Mouse (Mus musculus): Measurements from ENCODE around the gene Gm21885.

The Gm21885 gene

DNA sequence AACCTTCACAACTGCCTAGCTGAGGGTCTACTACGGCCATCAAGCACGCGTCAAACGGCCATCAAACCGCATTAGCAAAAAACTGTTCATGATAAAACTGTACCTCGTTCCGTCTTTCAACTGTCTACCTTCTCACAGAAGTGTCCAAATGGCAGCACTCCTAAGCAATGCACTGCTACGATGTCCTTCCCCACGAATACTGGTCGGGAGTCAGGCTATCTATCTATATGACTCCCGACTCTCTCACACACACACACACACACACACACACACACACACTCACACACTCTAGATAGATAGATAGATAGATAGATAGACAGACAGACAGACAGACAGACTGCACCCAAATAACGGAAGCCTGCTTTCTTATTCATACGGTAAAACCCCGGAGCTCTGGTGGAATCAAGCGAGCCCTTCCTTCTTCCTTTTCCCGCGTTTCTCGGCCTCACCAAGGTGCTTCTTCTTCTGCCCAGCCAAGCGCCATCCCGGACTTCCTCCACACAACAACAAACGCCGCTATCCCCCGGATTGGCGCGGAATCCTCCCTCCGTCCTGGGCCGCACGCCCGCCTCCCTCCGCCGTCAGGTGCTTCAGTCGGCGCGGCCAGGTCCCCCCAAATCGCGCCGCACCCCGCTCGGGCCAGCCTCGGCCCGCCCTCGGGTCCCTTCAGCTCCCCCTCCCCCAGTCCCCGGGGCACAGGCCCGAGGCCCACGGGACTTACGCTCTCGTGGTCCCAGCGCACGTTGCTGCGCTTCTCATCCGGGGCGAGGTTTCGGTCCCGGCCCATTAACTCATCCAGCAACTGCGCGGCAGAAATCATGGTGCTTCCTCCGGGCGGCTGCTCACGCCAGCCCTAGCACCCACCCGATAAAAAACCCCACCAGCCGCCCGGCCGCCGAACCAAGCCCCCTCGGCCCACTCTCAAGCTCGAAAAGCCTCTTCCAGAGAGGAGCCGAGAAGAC is 39.6 kb downstream of the Gm21885 start:
- DNase-seq, result no peak

DNA sequence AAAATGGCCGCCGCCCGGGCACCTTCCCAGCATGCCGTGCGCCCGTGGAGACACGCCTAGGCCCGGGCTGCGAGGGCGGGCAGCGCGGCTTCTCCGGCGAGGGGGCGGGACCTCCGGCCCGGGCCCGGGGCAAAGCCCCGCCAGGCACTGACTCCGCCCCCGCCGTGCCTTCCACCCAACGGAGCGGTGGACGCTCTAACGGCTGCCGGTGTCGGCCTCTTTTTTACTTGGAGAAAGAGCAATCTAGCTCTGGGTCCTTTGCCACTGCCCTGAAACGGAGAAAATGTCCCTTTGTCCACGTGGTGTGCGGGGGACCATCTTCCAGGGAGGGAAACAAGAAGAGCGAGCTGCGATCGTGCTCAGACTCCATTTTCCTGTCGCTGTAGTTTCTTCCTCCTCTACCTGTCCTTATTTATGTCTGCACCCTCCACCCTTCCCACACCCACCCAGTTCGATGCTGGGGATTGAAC is 40.3 kb downstream of the Gm21885 start, which contains the start of gene Luc7l3:
Luc7l3 (minus strand) TSS at position 58 of the 470 bp plus-strand sequence.
- peak; percentile 99 for DNase-seq

DNA sequence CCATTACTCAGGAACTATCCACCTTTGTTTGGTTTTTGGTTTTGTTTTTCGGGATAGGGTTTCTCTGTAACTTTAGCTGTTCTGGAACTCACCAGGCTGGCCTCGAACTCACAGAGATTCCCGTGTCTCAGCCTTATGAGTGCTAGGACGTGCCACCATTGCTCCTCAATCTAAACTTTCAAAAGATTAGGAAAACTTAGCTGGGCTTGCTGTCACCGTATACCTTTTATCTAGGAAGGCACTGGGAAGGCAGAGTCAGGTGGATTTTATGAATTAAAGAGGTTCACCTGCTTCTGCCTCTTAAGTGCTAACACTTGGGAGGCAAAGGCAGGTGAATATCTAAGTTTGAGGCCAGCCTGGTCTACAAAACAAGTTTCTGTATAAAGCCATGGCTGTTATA is 41.0 kb downstream of the Gm21885 start:
- DNase-seq, result peak; percentile 88

DNA sequence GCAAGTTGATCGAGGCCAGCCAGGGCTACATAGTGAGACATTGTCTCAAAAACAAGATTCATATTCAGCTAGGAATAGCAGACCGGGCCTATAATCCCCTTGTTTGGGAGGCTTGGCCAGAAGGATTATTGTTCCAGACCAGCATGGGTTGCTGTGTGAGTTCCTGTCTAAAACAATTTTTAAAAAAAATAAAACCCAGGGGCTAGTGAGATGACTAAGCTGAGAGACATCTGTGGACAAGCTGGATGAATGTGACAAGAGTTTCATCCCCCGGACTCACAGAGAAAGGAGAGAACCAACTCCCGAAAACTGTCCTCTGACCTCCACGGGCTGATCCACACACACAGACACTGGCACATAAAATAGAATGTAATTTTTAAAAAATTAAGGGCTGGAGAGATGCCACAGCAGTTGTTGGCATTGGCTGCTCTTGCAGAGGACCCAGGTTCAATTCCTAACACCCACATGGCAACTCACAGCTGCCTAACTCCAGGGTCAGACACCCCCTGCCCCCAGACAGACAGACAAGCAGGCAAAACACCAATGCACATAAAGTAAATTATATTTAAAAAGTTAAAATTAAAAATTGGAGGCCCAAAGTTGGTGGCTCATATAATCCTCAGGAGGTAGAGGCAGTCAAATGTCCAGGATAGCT is 41.7 kb downstream of the Gm21885 start:
- peak; percentile 79 for DNase-seq

DNA sequence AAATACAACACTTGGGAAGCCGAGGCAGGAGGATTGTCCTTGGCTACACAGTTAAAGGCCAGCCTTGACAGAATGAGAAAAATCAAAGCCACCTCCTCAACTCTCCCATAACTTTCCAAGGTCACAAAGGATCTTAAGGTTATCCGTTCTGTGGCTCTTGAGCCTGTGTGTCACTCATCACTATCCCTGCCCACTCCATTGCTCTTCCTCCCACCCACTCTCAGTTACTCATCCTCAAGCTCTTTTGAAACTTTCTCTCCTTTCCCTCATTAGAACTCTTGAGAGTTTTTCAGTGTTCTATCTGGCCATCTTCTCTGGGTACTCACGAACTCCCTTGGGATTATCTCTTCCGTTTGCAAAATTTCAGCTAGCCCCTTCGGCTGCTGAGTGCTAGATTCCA is 42.9 kb downstream of the Gm21885 start:
- DNase-seq, result peak; percentile 72

DNA sequence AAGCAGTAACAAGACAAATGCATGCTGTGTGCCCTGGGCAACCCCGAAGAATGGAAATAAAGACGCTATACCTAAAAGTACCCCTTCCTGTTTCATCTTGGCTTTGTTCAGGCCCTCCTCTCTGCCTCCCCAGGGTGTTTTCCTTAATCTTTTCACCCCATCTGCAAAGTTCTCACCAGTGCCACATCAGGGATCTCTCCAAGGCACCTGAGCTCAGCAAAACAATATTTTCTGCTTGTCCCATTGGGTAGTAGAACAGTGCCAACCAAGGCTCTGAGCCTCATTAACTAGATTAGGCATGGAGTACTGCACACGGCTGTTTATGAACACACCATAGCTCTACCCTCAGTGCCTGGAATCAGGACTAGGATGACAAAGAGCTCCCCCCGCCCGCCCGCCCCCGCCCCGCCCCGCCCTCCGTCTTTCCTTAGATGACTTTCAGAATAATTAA is 45.3 kb downstream of the Gm21885 start:
- peak; percentile 91 for DNase-seq

DNA sequence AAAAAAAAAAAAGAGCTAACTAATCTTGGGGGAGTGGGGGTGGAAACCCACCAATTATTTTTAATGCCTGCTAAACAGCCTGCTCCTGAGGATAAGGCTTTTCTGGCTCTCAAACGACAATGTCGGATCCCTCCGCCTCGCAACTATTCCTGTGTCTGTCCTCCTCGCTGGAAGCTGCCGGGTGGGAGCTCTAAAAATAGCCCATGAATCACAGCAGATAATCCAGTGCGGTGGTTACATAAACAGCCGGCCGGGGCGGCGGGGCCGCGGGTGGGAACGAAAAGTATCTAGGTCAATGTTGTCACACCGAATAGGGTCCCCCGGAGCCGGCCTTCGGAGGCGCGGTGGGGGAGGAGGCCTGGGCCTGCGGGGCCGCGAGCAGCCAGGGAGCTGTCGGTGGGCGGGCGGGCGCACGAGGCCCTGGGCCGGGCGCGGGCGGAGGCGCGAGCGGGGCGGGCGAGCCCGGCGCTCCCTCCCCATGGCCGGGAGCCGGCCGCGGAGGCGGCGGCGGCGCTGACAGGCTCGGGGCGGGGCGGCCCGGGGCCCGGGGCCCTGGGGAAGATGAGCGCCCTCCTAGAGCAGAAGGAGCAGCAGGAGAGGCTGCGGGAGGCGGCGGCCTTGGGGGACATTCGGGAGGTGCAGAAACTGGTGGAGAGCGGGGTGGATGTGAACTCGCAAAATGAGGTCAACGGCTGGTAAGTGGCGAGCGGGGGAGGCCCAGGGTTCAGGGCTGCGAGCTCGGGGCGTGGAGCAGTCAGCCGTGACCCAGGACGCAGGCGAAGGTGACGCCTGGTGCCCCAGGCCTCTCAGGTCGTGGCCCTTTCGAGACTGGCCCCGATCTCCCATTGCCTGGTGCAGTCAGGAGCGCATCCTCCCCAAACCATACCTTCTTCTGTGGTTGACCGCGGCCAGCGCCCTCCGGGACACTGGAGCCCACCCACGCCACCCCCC is 46.3 kb downstream of the Gm21885 start, which contains the start of gene Ankrd40:
Ankrd40 (plus strand) TSS at position 309 of the 951 bp plus-strand sequence.
- DNase-seq, result peak; percentile 100

DNA sequence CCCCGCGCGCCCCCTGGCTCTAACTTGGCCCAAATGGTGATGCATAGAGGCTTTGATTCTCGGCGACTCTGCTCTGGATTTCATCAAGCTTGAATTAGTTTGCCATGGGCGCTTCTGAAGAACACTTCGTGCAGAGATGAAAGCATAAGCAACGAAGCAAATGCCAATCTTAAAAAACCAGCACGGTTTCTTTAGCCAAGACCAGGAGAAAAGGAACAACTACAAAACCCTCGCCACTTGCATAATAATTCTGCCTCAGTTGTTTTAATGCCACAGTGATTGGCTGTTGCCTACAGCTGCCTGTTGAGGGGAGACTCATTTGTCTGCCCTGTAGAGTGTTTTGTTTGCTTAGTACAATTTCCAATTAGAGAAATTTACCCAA is 47.0 kb downstream of the Gm21885 start:
- no peak for DNase-seq

DNA sequence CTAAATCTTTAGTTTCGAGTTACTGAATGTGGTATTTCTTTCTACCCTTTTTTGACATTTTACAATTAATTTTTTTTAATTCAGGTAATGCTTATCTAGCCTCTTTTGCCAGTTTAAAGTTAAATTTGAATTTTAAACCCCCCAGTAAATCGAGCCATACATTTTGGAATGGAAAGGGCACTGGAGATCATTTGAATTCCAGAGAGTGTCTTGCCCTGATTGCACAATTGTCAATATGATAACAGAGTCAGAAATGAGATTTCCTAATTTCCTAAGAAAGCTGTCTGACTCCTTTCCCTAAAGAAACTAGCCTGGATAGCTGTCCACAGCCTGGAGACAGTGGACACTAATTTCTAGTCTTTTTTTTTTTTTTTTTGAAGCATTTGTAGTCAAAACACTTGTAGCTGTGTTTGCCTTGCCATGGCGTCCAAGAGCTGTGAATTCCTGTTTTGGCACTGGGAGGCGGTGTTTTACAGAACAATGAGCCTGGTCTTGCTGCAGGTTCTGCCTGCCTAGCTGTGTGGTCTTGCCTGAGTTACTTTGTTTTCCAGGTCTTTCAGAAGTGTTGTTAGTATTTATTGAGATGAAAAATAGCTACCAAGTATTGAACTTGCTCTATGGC is 47.7 kb downstream of the Gm21885 start:
- DNase-seq, result peak; percentile 92

DNA sequence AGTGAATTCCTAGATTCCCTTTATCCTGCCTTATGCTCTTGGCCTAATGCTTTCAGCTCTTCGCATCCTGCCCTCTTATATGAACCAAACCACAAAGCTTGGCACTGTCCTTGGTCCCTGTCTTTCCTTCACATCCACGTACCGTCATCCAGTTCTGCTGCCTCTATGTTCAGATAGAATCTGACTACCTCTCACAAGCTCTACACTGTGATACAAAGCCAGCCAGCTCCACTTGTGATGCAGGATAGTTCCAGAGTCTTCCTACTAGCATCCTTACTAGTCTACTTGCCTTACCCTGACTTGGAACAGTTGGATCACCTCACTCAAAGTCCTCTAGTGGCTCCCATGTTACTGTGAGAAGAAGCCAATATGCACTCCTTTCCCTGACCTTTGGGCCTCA is 48.5 kb downstream of the Gm21885 start:
- peak; percentile 78 for DNase-seq

DNA sequence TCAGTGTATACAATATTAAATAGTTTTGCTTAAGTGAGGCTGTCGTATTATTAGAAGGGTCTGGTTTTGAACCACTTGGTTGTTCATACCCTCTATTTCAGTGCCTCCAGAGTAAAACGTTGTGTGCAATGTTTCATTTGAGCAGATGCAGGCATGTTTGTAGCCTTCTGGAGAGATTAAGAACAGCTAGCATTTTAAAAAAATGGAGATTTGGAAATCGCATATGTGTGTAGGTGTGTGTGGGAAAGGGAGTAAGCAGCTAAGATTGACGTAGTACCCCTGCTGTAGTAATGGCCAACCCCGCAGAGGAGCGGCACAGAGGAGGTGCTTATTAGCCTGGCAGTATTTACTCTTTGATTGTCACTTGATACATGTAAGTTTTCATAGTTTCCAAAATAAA is 51.1 kb downstream of the Gm21885 start:
- no peak for DNase-seq

DNA sequence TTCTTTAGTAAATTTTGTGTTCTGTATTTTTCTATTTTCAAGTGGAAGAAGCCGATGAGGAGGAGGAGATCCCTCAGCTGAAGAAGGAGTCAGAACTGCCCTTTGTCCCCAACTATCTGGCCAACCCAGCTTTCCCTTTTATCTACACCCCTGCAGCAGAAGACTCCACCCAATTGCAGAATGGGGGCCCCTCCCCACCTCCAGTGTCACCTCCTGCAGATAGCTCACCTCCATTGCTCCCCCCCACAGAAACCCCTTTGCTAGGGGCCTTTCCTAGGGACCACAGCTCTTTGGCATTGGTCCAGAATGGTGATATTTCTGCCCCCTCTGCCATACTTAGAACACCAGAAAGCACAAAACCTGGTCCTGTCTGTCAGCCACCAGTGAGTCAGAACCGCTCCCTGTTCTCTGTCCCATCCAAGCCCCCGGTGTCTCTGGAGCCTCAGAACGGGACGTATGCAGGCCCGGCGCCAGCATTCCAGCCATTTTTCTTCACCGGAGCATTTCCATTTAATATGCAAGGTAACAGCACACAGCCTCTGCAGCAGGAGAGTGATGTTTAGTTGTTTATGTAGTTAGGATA is 52.8 kb downstream of the Gm21885 start:
- no peak for DNase-seq
